Mouse (Mus musculus) heart, adult 2 months (tissue): ENCODE data around the gene Rab31. TPM values are rescaled to one million over a fixed set of nuclear protein-coding genes. Genes with fewer than 3 reads are reported as not detected.

Source experiments
- DNase-seq, 2 experiments: peaks; one replicate each; pipeline ENCODE4 v3.0.0; 2021
- H3K27ac ChIP-seq: fragments of 200-600 bp; 2 replicates; pipeline ENCODE4 v1.8.1; 2022
- H3K27me3 ChIP-seq: fragments of 200-500 bp; 2 replicates; pipeline ENCODE4 v1.6.1; 2012; ENCODE audit warnings: mild to moderate bottlenecking, low read length, inconsistent platforms, mixed read lengths; ENCODE audit not compliant: control insufficient read depth, insufficient read depth
- H3K36me3 ChIP-seq: fragments of 200-500 bp; 2 replicates; pipeline ENCODE4 v1.6.1; 2012; ENCODE audit warnings: low read length, inconsistent platforms; ENCODE audit not compliant: control insufficient read depth, insufficient read depth
- H3K4me1 ChIP-seq: fragments of 200-500 bp; 2 replicates; pipeline ENCODE4 v1.6.1; 2011; ENCODE audit warnings: low read length; ENCODE audit not compliant: control insufficient read depth, insufficient read depth
- H3K4me3 ChIP-seq: fragments of 200-600 bp; 2 replicates; pipeline ENCODE4 v1.8.1; 2022
- H3K79me2 ChIP-seq: fragments of 200-500 bp; replicated peaks from 2 replicates; pipeline ENCODE4 v1.6.1; 2012; ENCODE audit warnings: mild to moderate bottlenecking, inconsistent platforms, low read length, moderate library complexity, mixed read lengths; ENCODE audit not compliant: control insufficient read depth, insufficient read depth
- H3K9ac ChIP-seq: fragments of 200-500 bp; 2 replicates; pipeline ENCODE4 v1.6.1; 2012; ENCODE audit warnings: low read depth, mild to moderate bottlenecking, control low read depth, inconsistent platforms, low read length, mixed read lengths
- CTCF ChIP-seq: fragments of 200-600 bp; IDR thresholded peaks from 2 replicates; pipeline ENCODE4 v1.8.1; 2022; ENCODE audit warnings: antibody characterized with exemption, mild to moderate bottlenecking, moderate library complexity
- EP300 ChIP-seq: fragments of 200-500 bp; IDR thresholded peaks from 2 replicates; pipeline ENCODE4 v1.6.1; 2011; ENCODE audit warnings: low read depth, low read length, control low read depth; ENCODE audit not compliant: insufficient read depth
- POLR2A ChIP-seq: fragments of 200-500 bp; IDR thresholded peaks from 2 replicates; pipeline ENCODE4 v1.6.1; 2011; ENCODE audit warnings: mild to moderate bottlenecking, low read depth, low read length, control low read depth; ENCODE audit not compliant: insufficient read depth
- WGBS: fragments of 180-500 bp; shearing (Covaris S2); methylation state at CpG from one replicate; pipeline ENCODE4 v1.1.7; 2018; 5-methylcytosine and 5-hydroxymethylcytosine counted together
- intact Hi-C: fragments of 180-260 bp; cut with DNase I; formaldehyde crosslinking; loops from one replicate; pipeline ENCODE4 v1.15.1; 2025
- polyA plus RNA-seq: library from polyadenylated mRNA; depleted of rRNA; stranded (reverse); fragments of >200 nt; gene quantifications from 2 replicates; pipeline ENCODE4 v1.2.3, GENCODE M21; 2012
- total RNA-seq, 2 experiments: library from RNA; stranded (reverse); gene quantifications; 2 replicates each; pipeline ENCODE4 v1.2.3; 2021

Rab31 gene
- total and polyA plus RNA-seq, 3 experiments, result 12.5 to 16.5 (median 13.0) TPM

DNA sequence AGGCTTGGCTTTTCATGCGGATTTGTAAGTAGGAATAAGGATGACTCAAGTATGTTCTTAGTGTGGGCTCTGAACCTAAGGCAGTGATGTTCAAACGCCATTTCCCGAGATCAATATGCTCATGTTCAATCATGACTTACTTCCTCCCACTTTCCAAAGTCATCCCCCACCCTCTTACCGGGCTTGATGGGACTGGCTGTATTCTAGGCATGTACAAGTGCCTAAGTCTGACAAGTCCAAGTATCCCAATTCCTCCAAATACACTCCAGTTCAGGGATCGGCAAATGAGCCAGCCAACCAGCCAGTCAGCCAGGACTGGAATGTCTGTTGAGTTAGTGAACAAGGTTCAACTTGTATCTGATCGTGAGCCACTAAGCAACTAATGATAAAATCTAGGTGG is 146.3 kb downstream of the Rab31 start:
- 87% methylated on average over 6 of the region's 6 CpGs for WGBS
- intact Hi-C loops, result no loop called here
- Histone ChIP-seq H3K27ac (no peak overlapping the region), H3K4me1 (no peaks in the 10 kb centered on the region), H3K27me3 (no peaks in the 10 kb centered on the region), H3K36me3 (no peaks in the 10 kb centered on the region), H3K9ac (no peak overlapping the region), H3K79me2 (no peaks in the 10 kb centered on the region), H3K4me3 (no peak overlapping the region)
- TF ChIP-seq POLR2A (no peak), EP300 (no peak), CTCF (no peak)
- DNase-seq, result no peak

DNA sequence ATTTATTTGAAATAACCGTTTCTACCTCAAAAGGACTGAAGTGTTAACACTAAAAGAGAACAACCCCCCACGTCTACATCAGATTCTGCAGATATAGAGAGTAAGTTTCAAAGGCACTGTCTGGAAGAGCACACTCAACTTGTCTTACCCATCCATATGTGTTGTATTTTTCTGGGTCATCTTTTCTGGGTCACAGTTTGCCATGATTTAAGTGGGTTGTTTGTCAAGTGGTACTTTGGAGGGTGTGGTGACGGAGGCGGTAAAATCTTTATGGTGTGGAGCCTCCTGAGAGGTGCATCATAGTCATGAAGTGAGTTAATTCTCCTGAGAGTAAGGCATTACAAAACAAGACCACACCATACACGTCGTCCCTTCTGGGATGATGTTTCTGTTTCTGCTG is 147.0 kb downstream of the Rab31 start:
- TF ChIP-seq CTCF (no peak), POLR2A (no peak), EP300 (no peak)
- Histone ChIP-seq H3K79me2 (no peaks in the 10 kb centered on the region), H3K36me3 (no peaks in the 10 kb centered on the region), H3K4me3 (no peak overlapping the region), H3K27me3 (no peaks in the 10 kb centered on the region), H3K27ac (no peak overlapping the region), H3K9ac (no peak overlapping the region), H3K4me1 (no peaks in the 10 kb centered on the region)
- intact Hi-C loops, result no loop called here
- no peak for DNase-seq
- 82% methylated on average over 6 of the region's 6 CpGs for WGBS

GRCm38 (mm10) chr17:65623130-65623529 is 149.4 kb downstream of the Rab31 start:
- Histone ChIP-seq H3K27me3 (no peaks in the 10 kb centered on the region), H3K36me3 (no peaks in the 10 kb centered on the region), H3K4me1 (no peaks in the 10 kb centered on the region), H3K9ac (no peak overlapping the region), H3K79me2 (no peaks in the 10 kb centered on the region), H3K4me3 (no peak overlapping the region), H3K27ac (no peak overlapping the region)
- intact Hi-C loops, result no loop called here
- TF ChIP-seq CTCF, result no peak
- no peak for TF ChIP-seq EP300
- no peak for TF ChIP-seq POLR2A
- DNase-seq, result no peak

DNA sequence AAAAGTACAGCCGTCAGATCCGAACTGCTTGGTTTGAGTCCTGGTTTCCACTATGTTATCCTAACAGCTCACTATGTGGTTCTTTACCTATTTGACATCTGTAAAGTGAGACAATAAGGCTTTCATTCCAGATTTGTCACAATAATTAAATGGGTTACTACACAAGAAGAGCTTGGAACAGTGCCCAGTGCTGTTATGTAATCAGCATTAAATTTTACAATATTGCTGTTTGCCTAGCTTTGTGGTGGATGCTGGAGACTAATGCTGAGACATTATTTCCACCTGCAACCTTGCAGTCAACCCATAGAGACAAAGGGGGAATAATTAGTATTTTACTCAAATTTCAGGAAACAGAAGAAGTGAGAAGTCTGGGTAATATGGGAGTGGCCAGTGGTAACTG is 154.1 kb downstream of the Rab31 start:
- TF ChIP-seq CTCF (no peak), EP300 (no peak), POLR2A (no peak)
- WGBS, result 97% methylated on average over 2 of the region's 2 CpGs
- H3K36me3 ChIP-seq, result no peaks in the 10 kb centered on the region
- no peaks in the 10 kb centered on the region for H3K79me2 ChIP-seq
- H3K4me3 ChIP-seq, result no peak overlapping the region
- DNase-seq, result no peak
- no peak overlapping the region for H3K9ac ChIP-seq
- intact Hi-C loops, result loop anchor here (5.0 kb wide), 1 partner anchor 59 kb away; no protein-coding TSS in a partner anchor
- H3K4me1 ChIP-seq, result no peaks in the 10 kb centered on the region
- H3K27me3 ChIP-seq, result no peaks in the 10 kb centered on the region
- no peak overlapping the region for H3K27ac ChIP-seq

DNA sequence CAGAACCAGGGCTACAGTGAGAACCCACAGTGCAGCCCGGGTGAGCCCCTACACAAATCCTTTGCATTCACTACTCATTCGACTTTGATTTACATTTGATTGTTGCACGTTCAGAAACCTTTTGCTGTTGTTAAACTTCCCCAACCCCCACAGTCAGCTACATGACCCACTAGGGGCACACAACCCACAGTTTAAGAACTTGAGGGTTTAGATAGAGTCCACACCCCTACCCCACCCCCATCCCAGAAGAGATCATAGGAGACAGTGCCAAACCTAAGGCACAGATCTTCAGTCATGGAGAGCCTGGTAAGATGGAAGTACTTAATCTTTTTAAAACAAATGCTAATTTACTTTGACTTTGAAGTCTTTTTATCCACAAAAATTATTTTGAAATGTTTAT is 156.9 kb downstream of the Rab31 start:
- Histone ChIP-seq H3K4me3 (no peak overlapping the region), H3K79me2 (peaks cover 3% of the 10 kb centered on the region; the same call in 1 of the 2 replicates), H3K27ac (no peak overlapping the region), H3K36me3 (peaks cover 7% of the 10 kb centered on the region; the same call in 1 of the 2 replicates), H3K4me1 (no peaks in the 10 kb centered on the region; the same call in 1 of the 2 replicates), H3K9ac (no peak overlapping the region), H3K27me3 (no peaks in the 10 kb centered on the region)
- no peak for TF ChIP-seq POLR2A
- no peak for TF ChIP-seq EP300
- TF ChIP-seq CTCF, result no peak
- no peak for DNase-seq
- intact Hi-C loops, result loop anchor here (2.0 to 5.0 kb wide), 2 partner anchors 62 to 485 kb away; partner anchors contain the start of gene Ndufv2
- whole genome bisulfite sequencing, result 70% methylated on average over 3 of the region's 3 CpGs

DNA sequence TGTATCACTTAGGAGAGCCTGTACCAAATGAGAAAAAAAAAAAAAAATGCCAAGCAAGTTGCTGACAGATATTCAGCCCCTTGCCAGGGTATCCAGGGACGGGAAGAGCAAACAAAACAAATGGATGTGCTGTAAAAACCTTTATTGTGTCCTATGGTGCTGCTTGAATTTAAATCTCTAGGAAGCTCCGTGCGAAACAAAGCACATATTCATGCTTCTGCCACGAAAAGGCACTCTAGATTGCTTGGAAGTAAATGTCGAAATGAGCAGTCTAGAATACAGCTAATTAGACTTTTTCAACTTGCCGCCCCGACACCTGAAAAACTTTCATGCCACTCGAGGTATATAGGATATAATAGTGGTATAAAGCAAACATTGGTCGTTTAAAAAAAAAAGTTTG is 158.1 kb downstream of the Rab31 start:
- 2% methylated on average over 9 of the region's 9 CpGs for WGBS
- TF ChIP-seq EP300 (no peak), POLR2A (no peak), CTCF (no peak)
- Histone ChIP-seq H3K4me1 (peaks cover 4% of the 10 kb centered on the region), H3K27ac (peak overlapping the region; percentile 100), H3K36me3 (peaks cover 13% of the 10 kb centered on the region), H3K79me2 (peaks cover 5% of the 10 kb centered on the region; the same call in 1 of the 2 replicates), H3K4me3 (peak overlapping the region; percentile 76), H3K9ac (peak overlapping the region; percentile 67), H3K27me3 (no peaks in the 10 kb centered on the region)
- intact Hi-C loops, result loop anchor here (2.0 kb wide), 1 partner anchor 486 kb away; the partner anchor contains the start of gene Ndufv2
- no peak for DNase-seq
